Mouse (Mus musculus) myocyte (in vitro differentiated cells): ENCODE results near the gene Ablim1. TPM values are rescaled to one million over a fixed set of nuclear protein-coding genes. Genes with fewer than 3 reads are reported as not detected.

Experiments
- H3K27me3 ChIP-seq: one replicate; pipeline ENCODE4 v1.6.1; 2011; ENCODE audit not compliant: control insufficient read depth, insufficient read depth, insufficient read length
- H3K36me3 ChIP-seq: one replicate; pipeline ENCODE4 v1.6.1; 2011; ENCODE audit not compliant: control insufficient read depth, insufficient read depth
- H3K4me2 ChIP-seq: one replicate; pipeline ENCODE4 v1.6.1; 2011; ENCODE audit warnings: low read depth, control low read depth
- H3K4me3 ChIP-seq: one replicate; pipeline ENCODE4 v1.5.1; 2011; ENCODE audit warnings: mild to moderate bottlenecking, control low read depth, moderate library complexity
- H3K79me2 ChIP-seq: one replicate; pipeline ENCODE4 v1.6.1; 2011; ENCODE audit not compliant: control insufficient read depth, insufficient read depth
- H3ac ChIP-seq: one replicate; pipeline ENCODE4 v1.6.1; 2011; ENCODE audit not compliant: control insufficient read depth, insufficient read length
- CEBPB ChIP-seq: IDR thresholded peaks from 2 replicates; pipeline ENCODE4 v1.6.1; 2011; ENCODE audit warnings: mild to moderate bottlenecking, moderate library complexity; ENCODE audit not compliant: poor library complexity, insufficient read depth, severe bottlenecking
- E2F4 ChIP-seq: IDR thresholded peaks from one replicate; pipeline ENCODE4 v1.6.1; 2011; ENCODE audit warnings: mild to moderate bottlenecking, control low read depth, moderate library complexity; ENCODE audit not compliant: insufficient read depth
- MAX ChIP-seq: IDR thresholded peaks from one replicate; pipeline ENCODE4 v1.6.1; 2011; ENCODE audit warnings: low read depth, mild to moderate bottlenecking, control low read depth
- MYOD1 ChIP-seq, 3 experiments: IDR thresholded peaks; one replicate each; pipeline ENCODE4 v1.6.1; 2011; ENCODE audit warnings: control low read depth in 2 of 3, low read depth in 2 of 3, mild to moderate bottlenecking in 2 of 3, moderate library complexity in 1 of 3; ENCODE audit not compliant: insufficient read length in 2 of 3, control insufficient read depth in 1 of 3
- MYOG ChIP-seq, 3 experiments: IDR thresholded peaks; one replicate each; pipeline ENCODE4 v1.6.1; 2011; ENCODE audit warnings: control low read depth in 2 of 3, low read depth in 2 of 3, mild to moderate bottlenecking in 2 of 3; ENCODE audit not compliant: insufficient read length in 2 of 3, control insufficient read depth in 1 of 3, insufficient read depth in 1 of 3
- POLR2A ChIP-seq: IDR thresholded peaks from one replicate; pipeline ENCODE4 v1.6.1; 2011; ENCODE audit warnings: low read depth, mild to moderate bottlenecking, control low read depth, moderate library complexity; ENCODE audit not compliant: insufficient read length
- POLR2AphosphoS2 ChIP-seq: IDR thresholded peaks from one replicate; pipeline ENCODE4 v1.6.1; 2011; ENCODE audit warnings: low read depth, control low read depth; ENCODE audit not compliant: insufficient read length
- REST ChIP-seq: IDR thresholded peaks from one replicate; pipeline ENCODE4 v1.6.1; 2011; ENCODE audit warnings: mild to moderate bottlenecking, control low read depth, moderate library complexity; ENCODE audit not compliant: insufficient read depth, insufficient read length
- SRF ChIP-seq: IDR thresholded peaks from one replicate; pipeline ENCODE4 v1.6.1; 2011; ENCODE audit warnings: low read depth; ENCODE audit not compliant: control insufficient read depth, insufficient read length
- TCF12 ChIP-seq: IDR thresholded peaks from one replicate; pipeline ENCODE4 v1.6.1; 2011; ENCODE audit warnings: mild to moderate bottlenecking, control low read depth; ENCODE audit not compliant: poor library complexity, insufficient read depth, severe bottlenecking
- TCF3 ChIP-seq: IDR thresholded peaks from one replicate; pipeline ENCODE4 v1.6.1; 2011; ENCODE audit warnings: low read depth, control low read depth; ENCODE audit not compliant: insufficient read length
- USF1 ChIP-seq: IDR thresholded peaks from one replicate; pipeline ENCODE4 v1.6.1; 2011; ENCODE audit warnings: low read depth, mild to moderate bottlenecking, control low read depth, moderate library complexity
- polyA plus RNA-seq: library from polyadenylated mRNA; unstranded; fragments of >200 nt; fragmentation: generic; extraction: Trizol; gene quantifications from one replicate; pipeline ENCODE4 v1.2.1, GENCODE M21; 2012; ENCODE audit warnings: missing spikeins

The Ablim1 gene
- polyA plus RNA-seq, 1 experiment, result 29.9 TPM

DNA sequence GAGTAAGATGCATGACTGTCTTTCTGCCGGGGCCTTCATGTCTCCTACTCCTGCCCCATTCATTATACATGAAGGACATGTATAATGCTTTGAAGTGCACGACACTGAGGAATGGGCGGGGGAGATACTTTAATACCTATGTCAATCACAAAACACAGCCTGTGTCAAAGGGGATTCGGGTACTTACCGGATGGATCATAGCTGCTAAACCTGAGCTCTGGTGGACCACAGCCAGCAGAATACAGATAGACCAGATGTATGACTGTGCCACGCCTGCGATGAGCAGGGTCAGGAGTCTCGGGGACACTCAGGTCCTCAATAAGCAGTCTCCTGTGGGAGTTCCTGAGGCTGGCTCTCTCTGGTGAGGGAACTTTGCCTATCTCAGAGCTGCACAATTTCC is 99.2 kb downstream of the Ablim1 start:
- H3K79me2 ChIP-seq, result no peaks in the 10 kb centered on the region
- no peak overlapping the region for H3K4me2 ChIP-seq
- no peak overlapping the region for H3ac ChIP-seq
- H3K4me3 ChIP-seq, result no peak overlapping the region
- H3K36me3 ChIP-seq, result no peaks in the 10 kb centered on the region
- TF ChIP-seq USF1, result no peak
- no peak for TF ChIP-seq REST
- TF ChIP-seq POLR2AphosphoS2, result no peak
- no peak for TF ChIP-seq CEBPB
- no peak for TF ChIP-seq E2F4
- TF ChIP-seq MAX, result no peak
- TF ChIP-seq MYOG (IDR thresholded peaks at IDR 0.05; ENCODE audit: control insufficient read depth in 1 of 3, insufficient read depth in 1 of 3, insufficient read length in 2 of 3, low read depth in 2 of 3), result no peak
- no peak for TF ChIP-seq MYOD1 (IDR thresholded peaks at IDR 0.05; ENCODE audit: control insufficient read depth in 1 of 3, insufficient read length in 2 of 3, low read depth in 2 of 3)
- no peak for TF ChIP-seq SRF
- H3K27me3 ChIP-seq, result no peaks in the 10 kb centered on the region

GRCm38 (mm10) chr19:57212406-57212805 is 102.3 kb downstream of the Ablim1 start:
- Histone ChIP-seq H3K4me2 (no peak overlapping the region), H3K4me3 (no peak overlapping the region), H3ac (no peak overlapping the region), H3K27me3 (no peaks in the 10 kb centered on the region), H3K79me2 (no peaks in the 10 kb centered on the region), H3K36me3 (no peaks in the 10 kb centered on the region)
- no peak for TF ChIP-seq TCF12
- no peak for TF ChIP-seq SRF
- no peak for TF ChIP-seq POLR2AphosphoS2
- TF ChIP-seq MYOD1 (IDR thresholded peaks at IDR 0.05; ENCODE audit: control insufficient read depth in 1 of 3, insufficient read length in 2 of 3, low read depth in 2 of 3), result no peak
- no peak for TF ChIP-seq E2F4
- no peak for TF ChIP-seq TCF3
- TF ChIP-seq MAX, result no peak
- no peak for TF ChIP-seq REST
- no peak for TF ChIP-seq MYOG (IDR thresholded peaks at IDR 0.05; ENCODE audit: control insufficient read depth in 1 of 3, insufficient read depth in 1 of 3, insufficient read length in 2 of 3, low read depth in 2 of 3)
- no peak for TF ChIP-seq POLR2A
- no peak for TF ChIP-seq USF1

- Histone ChIP-seq H3K36me3 (no peaks in the 10 kb centered on the region), H3K79me2 (no peaks in the 10 kb centered on the region), H3K4me3 (no peak overlapping the region), H3ac (no peak overlapping the region), H3K27me3 (no peaks in the 10 kb centered on the region), H3K4me2 (no peak overlapping the region)
- no peak for TF ChIP-seq MAX
- no peak for TF ChIP-seq MYOG (IDR thresholded peaks at IDR 0.05; ENCODE audit: control insufficient read depth in 1 of 3, insufficient read depth in 1 of 3, insufficient read length in 2 of 3, low read depth in 2 of 3)
- no peak for TF ChIP-seq CEBPB
- TF ChIP-seq REST, result no peak
- no peak for TF ChIP-seq SRF
- TF ChIP-seq TCF12, result no peak
- TF ChIP-seq E2F4, result no peak
- no peak for TF ChIP-seq POLR2AphosphoS2
- TF ChIP-seq POLR2A, result no peak
- TF ChIP-seq MYOD1 (IDR thresholded peaks at IDR 0.05; ENCODE audit: control insufficient read depth in 1 of 3, insufficient read length in 2 of 3, low read depth in 2 of 3), result no peak
- no peak for TF ChIP-seq USF1
- TF ChIP-seq TCF3, result no peak
These were observed 103.1 kb downstream of the Ablim1 start for GRCm38 (mm10) chr19:57211444-57212111.

DNA sequence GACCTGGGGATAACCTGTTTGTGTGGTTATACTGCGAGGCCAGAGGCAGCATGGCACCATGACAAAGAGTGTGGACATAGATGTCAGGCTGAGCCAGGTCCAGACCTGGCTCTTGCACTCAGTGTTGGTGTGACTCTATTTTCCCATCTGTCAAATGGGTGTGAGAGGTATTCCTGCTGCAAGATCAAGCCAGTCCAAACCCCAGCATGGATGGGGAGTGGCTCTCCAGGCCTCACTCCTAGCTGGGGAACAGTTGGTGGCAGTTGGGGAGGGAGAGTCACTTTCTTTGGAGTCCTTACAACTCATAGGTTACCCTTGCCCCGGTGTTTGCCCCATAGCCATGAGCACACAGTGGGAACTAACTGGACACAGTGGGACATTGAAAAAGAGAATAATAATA is 103.8 kb downstream of the Ablim1 start:
- Histone ChIP-seq H3K79me2 (no peaks in the 10 kb centered on the region), H3K27me3 (no peaks in the 10 kb centered on the region), H3K36me3 (no peaks in the 10 kb centered on the region), H3ac (no peak overlapping the region), H3K4me2 (no peak overlapping the region), H3K4me3 (no peak overlapping the region)
- TF ChIP-seq MYOG (IDR thresholded peaks at IDR 0.05; ENCODE audit: control insufficient read depth in 1 of 3, insufficient read depth in 1 of 3, insufficient read length in 2 of 3, low read depth in 2 of 3), result no peak
- TF ChIP-seq E2F4, result no peak
- no peak for TF ChIP-seq REST
- no peak for TF ChIP-seq POLR2AphosphoS2
- no peak for TF ChIP-seq SRF
- no peak for TF ChIP-seq USF1
- no peak for TF ChIP-seq CEBPB
- TF ChIP-seq TCF3, result no peak
- TF ChIP-seq POLR2A, result no peak
- TF ChIP-seq MYOD1 (IDR thresholded peaks at IDR 0.05; ENCODE audit: control insufficient read depth in 1 of 3, insufficient read length in 2 of 3, low read depth in 2 of 3), result no peak
- TF ChIP-seq TCF12, result no peak
- TF ChIP-seq MAX, result no peak
